Mouse (Mus musculus) E14TG2a.4 (cell line): ENCODE data around the gene Kcnrg.
"Not testable (repeated sequence)": the region's sequence is repeated elsewhere in the genome, so short reads cannot be mapped to it uniquely, and the experiment has no call there.

Experiments used
- H3K27me3 ChIP-seq: 2 replicates; pipeline ENCODE4 v1.6.1; 2014; ENCODE audit warnings: low read length, control low read depth; ENCODE audit not compliant: insufficient read depth
- H3K36me3 ChIP-seq: 2 replicates; pipeline ENCODE4 v1.6.1; 2014; ENCODE audit warnings: low read length, control low read depth; ENCODE audit not compliant: insufficient read depth
- H3K4me1 ChIP-seq: replicated peaks from 2 replicates; pipeline ENCODE4 v1.6.1; 2014; ENCODE audit warnings: low read depth, low read length, control low read depth
- H3K4me3 ChIP-seq: replicated peaks from 2 replicates; pipeline ENCODE4 v1.5.1; 2014; ENCODE audit warnings: mild to moderate bottlenecking, low read length
- H3K9me3 ChIP-seq: 2 replicates; pipeline ENCODE4 v1.6.1; 2014; ENCODE audit warnings: low read length, control low read depth
- CTCF ChIP-seq: conservative IDR thresholded peaks from 2 replicates; pipeline ENCODE4 v1.5.1; 2014; ENCODE audit warnings: low read length
- NANOG ChIP-seq: IDR thresholded peaks from 2 replicates; pipeline ENCODE4 v1.6.1; 2014; ENCODE audit warnings: borderline replicate concordance, low read length, mixed read lengths
- POU5F1 ChIP-seq: IDR thresholded peaks from 2 replicates; pipeline ENCODE4 v1.6.1; 2014; ENCODE audit warnings: low read length, borderline replicate concordance

The Kcnrg gene

GRCm38 (mm10) chr14:61589288-61590065 is 17.8 kb upstream of the Kcnrg start:
- H3K27me3 ChIP-seq: no peaks in the 10 kb centered on the region
- no peak overlapping the region for H3K4me3 ChIP-seq
- no peaks in the 10 kb centered on the region for H3K9me3 ChIP-seq
- TF ChIP-seq POU5F1: no peak
- H3K36me3 ChIP-seq: no peaks in the 10 kb centered on the region
- H3K4me1 ChIP-seq: no peaks in the 10 kb centered on the region

- peaks cover 44% of the 10 kb centered on the region for H3K4me1 ChIP-seq
- no peak overlapping the region for H3K4me3 ChIP-seq
- H3K9me3 ChIP-seq: no peaks in the 10 kb centered on the region
- no peak for TF ChIP-seq CTCF
- TF ChIP-seq NANOG: no peak
- TF ChIP-seq POU5F1: no peak
- peaks cover 19% of the 10 kb centered on the region for H3K36me3 ChIP-seq
- H3K27me3 ChIP-seq: no peaks in the 10 kb centered on the region
These were observed 10.4 kb upstream of the Kcnrg start for GRCm38 (mm10) chr14:61596719-61597426.

GRCm38 (mm10) chr14:61597968-61598367 is 9.3 kb upstream of the Kcnrg start, which contains the start of gene Trim13:
Gene Trim13 (plus strand): TSS chr14:61598247.
- peaks cover 53% of the 10 kb centered on the region for H3K4me1 ChIP-seq
- no peaks in the 10 kb centered on the region for H3K27me3 ChIP-seq
- TF ChIP-seq POU5F1 (no peak), CTCF (no peak), NANOG (no peak)
- peaks cover 22% of the 10 kb centered on the region for H3K36me3 ChIP-seq
- H3K9me3 ChIP-seq: no peaks in the 10 kb centered on the region
- H3K4me3 ChIP-seq: peak within 1 kb of the TSS; percentile 86

GRCm38 (mm10) chr14:61599057-61599806 is 8.0 kb upstream of the Kcnrg start:
- TF ChIP-seq NANOG (no peak), POU5F1 (no peak), CTCF (no peak)
- Histone ChIP-seq H3K9me3 (no peaks in the 10 kb centered on the region), H3K27me3 (no peaks in the 10 kb centered on the region), H3K36me3 (peaks cover 31% of the 10 kb centered on the region), H3K4me1 (peaks cover 65% of the 10 kb centered on the region), H3K4me3 (peak overlapping the region; percentile 86)

GRCm38 (mm10) chr14:61601348-61601747 is 5.9 kb upstream of the Kcnrg start:
- H3K9me3 ChIP-seq: no peaks in the 10 kb centered on the region
- H3K4me1 ChIP-seq: peaks cover 74% of the 10 kb centered on the region
- H3K27me3 ChIP-seq: no peaks in the 10 kb centered on the region
- H3K36me3 ChIP-seq: peaks cover 52% of the 10 kb centered on the region
- TF ChIP-seq POU5F1: no peak
- TF ChIP-seq CTCF: no peak
- no peak for TF ChIP-seq NANOG
- H3K4me3 ChIP-seq: peak overlapping the region; percentile 86

GRCm38 (mm10) chr14:61603069-61603755 is 4.0 kb upstream of the Kcnrg start:
- peak overlapping the region; percentile 86 for H3K4me3 ChIP-seq
- no peaks in the 10 kb centered on the region for H3K27me3 ChIP-seq
- peaks cover 63% of the 10 kb centered on the region for H3K36me3 ChIP-seq
- no peaks in the 10 kb centered on the region for H3K9me3 ChIP-seq
- TF ChIP-seq NANOG: peak; percentile 32; the same call in 1 of the 2 replicates
- TF ChIP-seq CTCF: no peak
- H3K4me1 ChIP-seq: peaks cover 75% of the 10 kb centered on the region

- H3K4me1 ChIP-seq: peaks cover 78% of the 10 kb centered on the region
- no peaks in the 10 kb centered on the region for H3K27me3 ChIP-seq
These were observed 3.2 kb upstream of the Kcnrg start for GRCm38 (mm10) chr14:61604081-61604480.

GRCm38 (mm10) chr14:61606088-61606487 is 1.2 kb upstream of the Kcnrg start:
- Histone ChIP-seq H3K36me3 (peaks cover 52% of the 10 kb centered on the region), H3K4me1 (peaks cover 66% of the 10 kb centered on the region)
- not testable (repeated sequence) for H3K27me3 ChIP-seq, H3K4me3 ChIP-seq, H3K9me3 ChIP-seq

More at GRCm38 (mm10) chr14:61604081-61604480, 3.2 kb upstream of the Kcnrg start:
- Histone ChIP-seq H3K4me3 (peak overlapping the region; percentile 86; the same call in 1 of the 2 replicates), H3K9me3 (no peaks in the 10 kb centered on the region), H3K36me3 (peaks cover 63% of the 10 kb centered on the region)
- TF ChIP-seq POU5F1 (no peak), CTCF (no peak), NANOG (no peak)
